17 mouse cellular contexts compared by ENCODE assay signal in genomic region chr15:97865175-97865574, GRCm38 (mm10). TPM values are rescaled to one million over a fixed set of nuclear protein-coding genes. Genes with fewer than 3 reads are reported as not detected.
DNase-seq lines count a peak whose midpoint lies in the region; ATAC-seq and TF ChIP-seq lines count a peak whose summit lies in the region.
"Had no signal": no experiment of that assay in that cellular context is flagged by ENCODE, and none has a peak within 500 bp of the region (broad histone marks: within the 10 kb centered on the region; RNA-seq: fewer than 3 reads in every experiment).

No protein-coding gene starts in this region.

- H3K9ac ChIP-seq in heart, embryonic 14.5 days (ENCODE audit: low read length): no peak overlapping the region
- H3K9ac ChIP-seq in lung, postnatal 0 days (replicated peaks; ENCODE audit: low read depth): no peak overlapping the region
- H3K9ac ChIP-seq in liver, postnatal 0 days (replicated peaks): no peak overlapping the region
- H3K9ac ChIP-seq: limb, embryonic 13.5 days; stomach, embryonic 15.5 days had no signal

- no peak overlapping the region for H3K4me2 ChIP-seq in heart, embryonic 14.5 days (ENCODE audit: low read length)
- no peak overlapping the region for H3K4me2 ChIP-seq in lung, postnatal 0 days (replicated peaks; ENCODE audit: low read depth, low read length)
- H3K4me2 ChIP-seq in liver, postnatal 0 days (ENCODE audit: low read depth, low read length): no peak overlapping the region
- H3K4me2 ChIP-seq: limb, embryonic 13.5 days; stomach, embryonic 15.5 days had no signal

- no peak for DNase-seq in heart, adult 11 months
- DNase-seq in lung, postnatal 0 days (ENCODE audit: low spot score): no peak
- DNase-seq in lung, postnatal 4 days: no peak
- DNase-seq in liver, postnatal 0 days: no peak
- DNase-seq in frontal cortex, postnatal 10 days (ENCODE audit: low spot score in 2 of 2): no peak
- no peak for DNase-seq in embryonic facial prominence, embryonic 10.5 days (ENCODE audit: low spot score)
- DNase-seq: cerebellum, adult 9-11 months; embryo, embryonic 11 days; gastrocnemius, postnatal 14 days; kidney, adult 9 months; spleen, adult 18-20 months; thymus, postnatal 14 days had no signal

- H3K9me3 ChIP-seq in heart, embryonic 14.5 days (ENCODE audit: control insufficient read depth, low read length): peaks cover 5% of the 10 kb centered on the region; the same call in 1 of the 2 replicates
- H3K9me3 ChIP-seq in lung, postnatal 0 days (ENCODE audit: low read length): no peaks in the 10 kb centered on the region
- H3K9me3 ChIP-seq in liver, postnatal 0 days (ENCODE audit: low read length): peaks cover 3% of the 10 kb centered on the region; the same call in 1 of the 2 replicates
- H3K9me3 ChIP-seq in embryonic facial prominence, embryonic 10.5 days: peaks cover 14% of the 10 kb centered on the region; the same call in 1 of the 2 replicates
- H3K9me3 ChIP-seq: limb, embryonic 13.5 days; stomach, embryonic 15.5 days had no signal

- peak overlapping the region; percentile 64 to 77 for H3K27ac ChIP-seq in heart, embryonic 14.5 days (replicated peaks in 1 of 2; ENCODE audit: control insufficient read depth in 1 of 2, insufficient read depth in 1 of 2, low read depth in 2 of 2, low read length in 2 of 2)
- H3K27ac ChIP-seq in lung, postnatal 0 days (ENCODE audit: low read length): no peak overlapping the region
- no peak overlapping the region for H3K27ac ChIP-seq in liver, postnatal 0 days (ENCODE audit: low read depth)
- no peak overlapping the region for H3K27ac ChIP-seq in embryonic facial prominence, embryonic 10.5 days (replicated peaks)
- H3K27ac ChIP-seq: limb, embryonic 13.5 days; stomach, embryonic 15.5 days had no signal

- peak; percentile 60; the same call in 1 of the 2 replicates for ATAC-seq in heart, embryonic 14.5 days (ENCODE audit: insufficient number of reproducible peaks, insufficient read depth, low FRiP score, low read depth)
- ATAC-seq in lung, postnatal 0 days: peak; percentile 47; the same call in 1 of the 2 replicates
- peak; percentile 4 to 56; a peak in 2 of 4 replicates for ATAC-seq in hematopoietic stem cell, adult 5-6 weeks (replicated peaks in 1 of 2; ENCODE audit: insufficient read depth in 1 of 2, low FRiP score in 2 of 2, low TSS enrichment in 1 of 2, low read depth in 1 of 2, poor library complexity in 2 of 2, severe bottlenecking in 2 of 2)
- ATAC-seq in liver, postnatal 0 days: peak; percentile 41; the same call in 1 of the 2 replicates
- ATAC-seq: midbrain, embryonic 16.5 days had no signal

- H3K4me1 ChIP-seq in heart, embryonic 14.5 days (ENCODE audit: control insufficient read depth in 2 of 2, insufficient read depth in 2 of 2, low read length in 2 of 2): peaks cover 28% of the 10 kb centered on the region in 2 experiments
- H3K4me1 ChIP-seq in lung, postnatal 0 days (ENCODE audit: insufficient read depth, low read depth, low read length): peaks cover 4% of the 10 kb centered on the region
- H3K4me1 ChIP-seq in liver, postnatal 0 days (ENCODE audit: insufficient read depth): no peaks in the 10 kb centered on the region
- H3K4me1 ChIP-seq in embryonic facial prominence, embryonic 10.5 days: 0 out of 2 replicates have a peak, but pooled peaks cover 19% of the 10 kb centered on the region
- H3K4me1 ChIP-seq: limb, embryonic 13.5 days had no signal

- peaks cover 19% of the 10 kb centered on the region for H3K27me3 ChIP-seq in heart, embryonic 14.5 days (ENCODE audit: control insufficient read depth, insufficient read depth, low read length)
- H3K27me3 ChIP-seq in lung, postnatal 0 days (replicated peaks; ENCODE audit: insufficient read depth, low read length): no peaks in the 10 kb centered on the region
- no peaks in the 10 kb centered on the region for H3K27me3 ChIP-seq in liver, postnatal 0 days (ENCODE audit: insufficient read depth, low read length)
- no peaks in the 10 kb centered on the region for H3K27me3 ChIP-seq in embryonic facial prominence, embryonic 10.5 days (replicated peaks; ENCODE audit: low read depth, poor library complexity, severe bottlenecking)
- H3K27me3 ChIP-seq: limb, embryonic 13.5 days; stomach, embryonic 15.5 days had no signal

- 4% methylated on average over 6 of the region's 6 CpGs for WGBS in heart, embryonic 14.5 days
- 16% methylated on average over 6 of the region's 6 CpGs for WGBS in lung, postnatal 0 days
- WGBS in liver, postnatal 0 days (ENCODE audit: insufficient replicate concordance): 34% methylated on average over 6 of the region's 6 CpGs
- 71% methylated on average over 6 of the region's 6 CpGs for WGBS in embryonic facial prominence, embryonic 10.5 days

- no peak for TF ChIP-seq EP300 in lung, postnatal 0 days (IDR thresholded peaks at IDR 0.05)
- peak; percentile 47; the same call in 1 of the 2 replicates for TF ChIP-seq EP300 in liver, postnatal 0 days (IDR thresholded peaks at IDR 0.05; ENCODE audit: low read depth)

- H3K36me3 ChIP-seq in heart, embryonic 14.5 days (ENCODE audit: control insufficient read depth, insufficient read depth, low read length): no peaks in the 10 kb centered on the region
- no peaks in the 10 kb centered on the region for H3K36me3 ChIP-seq in lung, postnatal 0 days (ENCODE audit: insufficient read depth, low read length)
- H3K36me3 ChIP-seq in liver, postnatal 0 days (replicated peaks; ENCODE audit: insufficient read depth, low read length): no peaks in the 10 kb centered on the region
- H3K36me3 ChIP-seq in embryonic facial prominence, embryonic 10.5 days (replicated peaks): peaks cover 5% of the 10 kb centered on the region; the same call in 1 of the 2 replicates
- H3K36me3 ChIP-seq: limb, embryonic 13.5 days; stomach, embryonic 15.5 days had no signal

- no peak for TF ChIP-seq CTCF in lung, postnatal 0 days (IDR thresholded peaks at IDR 0.05)
- no peak for TF ChIP-seq CTCF in liver, postnatal 0 days (IDR thresholded peaks at IDR 0.05; ENCODE audit: low read depth)

- H3K4me3 ChIP-seq in heart, embryonic 14.5 days (ENCODE audit: control insufficient read depth in 1 of 2, insufficient read depth in 1 of 2, low read depth in 1 of 2, low read length in 2 of 2): no peak overlapping the region
- H3K4me3 ChIP-seq in lung, postnatal 0 days (ENCODE audit: low read depth, low read length): no peak overlapping the region
- no peak overlapping the region for H3K4me3 ChIP-seq in liver, postnatal 0 days (ENCODE audit: low read depth, low read length)
- no peak overlapping the region for H3K4me3 ChIP-seq in embryonic facial prominence, embryonic 10.5 days
- H3K4me3 ChIP-seq: limb, embryonic 13.5 days; stomach, embryonic 15.5 days had no signal

RNA-seq across cellular contexts. Expression of gene Hdac7, which starts 20.9 kb away (rescaled TPM):
- 25.7 and 26.7 TPM in 2 replicates for polyA plus RNA-seq in heart, embryonic 14.5 days (2014; fragmentation: Nextera tagmentation; extraction: Ambion mirVana)
- 43.2 and 52.1 TPM in 2 replicates for polyA plus RNA-seq in lung, postnatal 0 days (2015; fragmentation: Nextera tagmentation; extraction: Ambion mirVana)
- 15.4 and 18.9 TPM in 2 replicates for total RNA-seq in hematopoietic stem cell, adult 5-6 weeks (2017)
- 5.3 TPM in 2 replicates for polyA plus RNA-seq in liver, postnatal 0 days (2015; fragmentation: Nextera tagmentation; extraction: Ambion mirVana)
- polyA plus RNA-seq in embryonic facial prominence, embryonic 10.5 days (2016; fragmentation: Nextera tagmentation; extraction: Ambion mirVana): 26.6 and 30.2 TPM in 2 replicates

RNA-seq across cellular contexts. Expression of gene Vdr, which starts 45.3 kb away (rescaled TPM):
- polyA plus RNA-seq in heart, embryonic 14.5 days (2014; fragmentation: Nextera tagmentation; extraction: Ambion mirVana): 0.81 and 0.97 TPM in 2 replicates
- polyA plus RNA-seq in lung, postnatal 0 days (2015; fragmentation: Nextera tagmentation; extraction: Ambion mirVana): 2.6 TPM in 2 replicates
- 2.3 and 2.9 TPM in 2 replicates for total RNA-seq in hematopoietic stem cell, adult 5-6 weeks (2017)
- 0.07 and 0.25 TPM in 2 replicates for polyA plus RNA-seq in liver, postnatal 0 days (2015; fragmentation: Nextera tagmentation; extraction: Ambion mirVana)
- polyA plus RNA-seq in embryonic facial prominence, embryonic 10.5 days (2016; fragmentation: Nextera tagmentation; extraction: Ambion mirVana): 0.59 and 0.82 TPM in 2 replicates

Comparison
In these comparisons a context has a peak if more than half of its experiments do, and no peak if none do; other contexts are left out.
1. H3K27ac ChIP-seq: peak in heart, embryonic 14.5 days (2 of 2); none in lung, postnatal 0 days (single experiment), liver, postnatal 0 days (single experiment) and embryonic facial prominence, embryonic 10.5 days (single experiment).
2. Peak in every context shown above with its lines, with median percentiles within 50 percentile points of each other: ATAC-seq.